Mouse (Mus musculus) cerebellum, adult 2 months (tissue): ENCODE measurements around the gene Commd6.
"Not testable (repeated sequence)": the region's sequence is repeated elsewhere in the genome, so short reads cannot be mapped to it uniquely, and the experiment has no call there.

Experiments
- CTCF ChIP-seq: fragments of 200-500 bp; IDR thresholded peaks from 2 replicates; pipeline ENCODE4 v1.5.1; 2011; ENCODE audit warnings: low read depth, mild to moderate bottlenecking, control low read depth, low read length, moderate library complexity, borderline replicate concordance; ENCODE audit not compliant: insufficient read depth
- POLR2A ChIP-seq: fragments of 200-500 bp; IDR thresholded peaks from 2 replicates; pipeline ENCODE4 v1.6.1; 2011; ENCODE audit warnings: low read length, control low read depth, borderline replicate concordance; ENCODE audit not compliant: insufficient read depth

GRCm38 (mm10) chr14:101587366-101588040 is 53.0 kb downstream of the Commd6 start:
- not testable (repeated sequence) for TF ChIP-seq CTCF, POLR2A
